Mouse (Mus musculus) right cerebral cortex, adult 18-20 months (tissue): ENCODE data around the gene Brd4.

Experiments
- DNase-seq: peaks from one replicate; pipeline ENCODE4 v3.0.0; 2022; ENCODE audit warnings: mixed read lengths

Brd4 gene

GRCm38 (mm10) chr17:32280575-32280974 is 3.9 kb downstream of the Brd4 start:
- no peak for DNase-seq

- no peak for DNase-seq
Observed at GRCm38 (mm10) chr17:32277201-32277600, 7.3 kb downstream of the Brd4 start.

- DNase-seq = no peak
Observed at GRCm38 (mm10) chr17:32275568-32275967, 9.0 kb downstream of the Brd4 start.

GRCm38 (mm10) chr17:32269151-32269550 is 15.4 kb downstream of the Brd4 start:
- no peak for DNase-seq

GRCm38 (mm10) chr17:32268540-32268960 is 16.0 kb downstream of the Brd4 start:
- DNase-seq = no peak

- DNase-seq = no peak
Observed at GRCm38 (mm10) chr17:32268096-32268495, 16.4 kb downstream of the Brd4 start.

- DNase-seq = no peak
Observed at GRCm38 (mm10) chr17:32267617-32268016, 16.9 kb downstream of the Brd4 start.

GRCm38 (mm10) chr17:32263672-32264071 is 20.9 kb downstream of the Brd4 start:
- DNase-seq = no peak

GRCm38 (mm10) chr17:32262831-32263559 is 21.5 kb downstream of the Brd4 start:
- no peak for DNase-seq

- DNase-seq = no peak
Observed at GRCm38 (mm10) chr17:32258869-32259268, 25.7 kb downstream of the Brd4 start.

- no peak for DNase-seq
Observed at GRCm38 (mm10) chr17:32257944-32258343, 26.6 kb downstream of the Brd4 start.

GRCm38 (mm10) chr17:32257452-32257851 is 27.1 kb downstream of the Brd4 start:
- DNase-seq = no peak

- DNase-seq = no peak
Observed at GRCm38 (mm10) chr17:32256896-32257295, 27.6 kb downstream of the Brd4 start.

GRCm38 (mm10) chr17:32253261-32253660 is 31.3 kb downstream of the Brd4 start:
- no peak for DNase-seq

- no peak for DNase-seq
Observed at GRCm38 (mm10) chr17:32251827-32252470, 32.6 kb downstream of the Brd4 start.

- no peak for DNase-seq
Observed at GRCm38 (mm10) chr17:32250066-32250465, 34.5 kb downstream of the Brd4 start.

GRCm38 (mm10) chr17:32248192-32248591 is 36.3 kb downstream of the Brd4 start:
- no peak for DNase-seq

GRCm38 (mm10) chr17:32247616-32248015 is 36.9 kb downstream of the Brd4 start:
- no peak for DNase-seq

GRCm38 (mm10) chr17:32246117-32246516 is 38.4 kb downstream of the Brd4 start:
- no peak for DNase-seq

GRCm38 (mm10) chr17:32240881-32241531 is 43.5 kb downstream of the Brd4 start:
- DNase-seq = no peak

GRCm38 (mm10) chr17:32238589-32238988 is 45.9 kb downstream of the Brd4 start:
- DNase-seq = no peak

GRCm38 (mm10) chr17:32235534-32236191 is 48.9 kb downstream of the Brd4 start:
- peak; percentile 51 for DNase-seq

- DNase-seq = no peak
Observed at GRCm38 (mm10) chr17:32233174-32233573, 51.3 kb downstream of the Brd4 start.
